Mouse (Mus musculus) heart, adult 2 months (tissue): Measurements from ENCODE around the gene Strip1. TPM values are rescaled to one million over a fixed set of nuclear protein-coding genes. Genes with fewer than 3 reads are reported as not detected.

Experiments used
- DNase-seq, 2 experiments: peaks; one replicate each; pipeline ENCODE4 v3.0.0; 2021
- H3K27ac ChIP-seq: fragments of 200-600 bp; 2 replicates; pipeline ENCODE4 v1.8.1; 2022
- H3K27me3 ChIP-seq: fragments of 200-500 bp; 2 replicates; pipeline ENCODE4 v1.6.1; 2012; ENCODE audit warnings: mild to moderate bottlenecking, low read length, inconsistent platforms, mixed read lengths; ENCODE audit not compliant: control insufficient read depth, insufficient read depth
- H3K36me3 ChIP-seq: fragments of 200-500 bp; 2 replicates; pipeline ENCODE4 v1.6.1; 2012; ENCODE audit warnings: low read length, inconsistent platforms; ENCODE audit not compliant: control insufficient read depth, insufficient read depth
- H3K4me1 ChIP-seq: fragments of 200-500 bp; 2 replicates; pipeline ENCODE4 v1.6.1; 2011; ENCODE audit warnings: low read length; ENCODE audit not compliant: control insufficient read depth, insufficient read depth
- H3K4me3 ChIP-seq: fragments of 200-600 bp; 2 replicates; pipeline ENCODE4 v1.8.1; 2022
- H3K79me2 ChIP-seq: fragments of 200-500 bp; replicated peaks from 2 replicates; pipeline ENCODE4 v1.6.1; 2012; ENCODE audit warnings: mild to moderate bottlenecking, inconsistent platforms, low read length, moderate library complexity, mixed read lengths; ENCODE audit not compliant: control insufficient read depth, insufficient read depth
- H3K9ac ChIP-seq: fragments of 200-500 bp; 2 replicates; pipeline ENCODE4 v1.6.1; 2012; ENCODE audit warnings: low read depth, mild to moderate bottlenecking, control low read depth, inconsistent platforms, low read length, mixed read lengths
- CTCF ChIP-seq: fragments of 200-600 bp; IDR thresholded peaks from 2 replicates; pipeline ENCODE4 v1.8.1; 2022; ENCODE audit warnings: antibody characterized with exemption, mild to moderate bottlenecking, moderate library complexity
- EP300 ChIP-seq: fragments of 200-500 bp; IDR thresholded peaks from 2 replicates; pipeline ENCODE4 v1.6.1; 2011; ENCODE audit warnings: low read depth, low read length, control low read depth; ENCODE audit not compliant: insufficient read depth
- POLR2A ChIP-seq: fragments of 200-500 bp; IDR thresholded peaks from 2 replicates; pipeline ENCODE4 v1.6.1; 2011; ENCODE audit warnings: mild to moderate bottlenecking, low read depth, low read length, control low read depth; ENCODE audit not compliant: insufficient read depth
- WGBS: fragments of 180-500 bp; shearing (Covaris S2); methylation state at CpG from one replicate; pipeline ENCODE4 v1.1.7; 2018; 5-methylcytosine and 5-hydroxymethylcytosine counted together
- intact Hi-C: fragments of 180-260 bp; cut with DNase I; formaldehyde crosslinking; loops from one replicate; pipeline ENCODE4 v1.15.1; 2025
- long read RNA-seq: library from polyadenylated mRNA; stranded (forward); transcript quantifications from one replicate; pipeline ENCODE4 v2.0.0, GENCODE M21; 2021
- polyA plus RNA-seq: library from polyadenylated mRNA; depleted of rRNA; stranded (reverse); fragments of >200 nt; gene quantifications from 2 replicates; pipeline ENCODE4 v1.2.3, GENCODE M21; 2012; rRNA removed
- total RNA-seq, 2 experiments: library from RNA; stranded (reverse); gene quantifications; 2 replicates each; pipeline ENCODE4 v1.2.3; 2021

Strip1 gene
- total RNA-seq (10 to 100 TPM; 19.9 to 21.2 TPM), polyA plus RNA-seq (35.1 and 46.6 TPM in 2 replicates)
- long read RNA-seq, transcript Strip1-205 (1 exons, 1,550 nt), result minor isoform, 6 of 33 reads
- long read RNA-seq, transcript Strip1-201 (21 exons, 3,215 nt), result major isoform, 23 of 33 reads
- long read RNA-seq, partial matches to known transcripts, result 3 of 33 reads
- long read RNA-seq, other reads (novel, unspliced or antisense), result 1 of 33 reads

DNA sequence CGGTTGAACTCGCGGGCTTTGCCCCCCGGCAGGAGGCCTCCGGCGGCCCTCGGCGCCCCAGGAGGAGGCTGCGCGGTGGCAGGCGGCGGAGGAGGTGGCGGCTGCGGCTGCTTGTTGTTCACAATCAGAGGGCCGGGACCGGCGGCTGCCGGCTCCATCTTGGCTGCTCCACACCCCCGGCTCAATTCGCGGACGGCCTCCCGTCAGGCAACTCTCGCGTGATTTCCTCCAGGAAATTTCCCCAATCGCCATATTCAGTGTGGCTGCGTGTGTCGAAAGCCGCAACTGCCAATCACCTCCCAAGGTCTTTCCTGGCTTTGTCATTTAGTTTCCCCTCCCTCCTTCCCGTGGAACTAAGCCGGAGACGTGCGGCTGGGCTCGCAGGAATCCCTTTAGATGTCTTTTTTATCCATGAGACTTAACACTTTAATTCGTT is at the start of gene Strip1:
Gene Strip1 (minus strand): TSS at position 172 of the 436 bp plus-strand sequence.
- Histone ChIP-seq H3K36me3 (peaks cover 2% of the 10 kb centered on the region; the same call in 1 of the 2 replicates), H3K27ac (peak within 1 kb of the TSS; percentile 97), H3K4me3 (peak within 1 kb of the TSS; percentile 92), H3K9ac (peak within 1 kb of the TSS; percentile 100), H3K79me2 (no peaks in the 10 kb centered on the region), H3K27me3 (no peaks in the 10 kb centered on the region), H3K4me1 (peaks cover 5% of the 10 kb centered on the region)
- intact Hi-C loops, result no loop called here
- TF ChIP-seq EP300 (0 out of 2 replicates have a peak, but pooled peaks have one; percentile 28), CTCF (no peak), POLR2A (peak; percentile 95)
- DNase-seq, result peak; percentile 92 to 95
- under 1% methylated on average over 35 of the region's 35 CpGs for WGBS

GRCm38 (mm10) chr3:107680790-107681576 is 49.5 kb upstream of the Strip1 start:
- H3K36me3 ChIP-seq, result peaks cover 29% of the 10 kb centered on the region
- no peak overlapping the region for H3K9ac ChIP-seq
- peak in 1 of 2 experiments; percentile 44 for DNase-seq
- H3K79me2 ChIP-seq, result peaks cover 6% of the 10 kb centered on the region
- H3K4me1 ChIP-seq, result peaks cover 12% of the 10 kb centered on the region
- H3K4me3 ChIP-seq, result no peak overlapping the region
- WGBS, result 11% methylated on average over 7 of the region's 7 CpGs
- no peaks in the 10 kb centered on the region for H3K27me3 ChIP-seq
- intact Hi-C loops, result no loop called here
- H3K27ac ChIP-seq, result peak overlapping the region; percentile 51
- TF ChIP-seq CTCF (no peak), EP300 (no peak), POLR2A (no peak)

DNA sequence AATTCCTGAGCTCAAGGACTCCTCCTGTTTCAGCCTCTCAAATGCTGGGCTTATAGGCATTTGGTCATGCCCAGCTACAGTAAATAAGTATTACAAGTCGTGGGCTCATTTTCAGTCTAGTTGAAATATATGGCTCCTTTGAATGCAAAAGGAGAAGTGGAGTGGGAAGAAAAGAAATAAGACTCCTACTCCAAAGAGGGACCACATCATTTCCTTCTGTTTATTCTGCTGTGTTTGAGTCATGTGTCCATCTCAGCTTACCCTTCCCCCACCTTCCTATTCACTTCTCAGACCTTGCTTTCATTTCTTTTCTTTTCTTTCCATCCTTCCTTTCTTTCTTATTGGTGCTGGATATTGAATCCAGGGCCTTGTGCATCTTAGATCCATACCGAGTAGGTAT is 40.0 kb upstream of the Strip1 start:
- H3K4me3 ChIP-seq, result no peak overlapping the region
- H3K36me3 ChIP-seq, result peaks cover 3% of the 10 kb centered on the region
- no peaks in the 10 kb centered on the region for H3K27me3 ChIP-seq
- WGBS, result 89% methylated on average over 2 of the region's 2 CpGs
- intact Hi-C loops, result no loop called here
- no peaks in the 10 kb centered on the region for H3K4me1 ChIP-seq
- H3K27ac ChIP-seq, result no peak overlapping the region
- no peak for TF ChIP-seq EP300
- TF ChIP-seq CTCF, result no peak
- TF ChIP-seq POLR2A, result no peak
- H3K79me2 ChIP-seq, result no peaks in the 10 kb centered on the region
- no peak for DNase-seq
- no peak overlapping the region for H3K9ac ChIP-seq

DNA sequence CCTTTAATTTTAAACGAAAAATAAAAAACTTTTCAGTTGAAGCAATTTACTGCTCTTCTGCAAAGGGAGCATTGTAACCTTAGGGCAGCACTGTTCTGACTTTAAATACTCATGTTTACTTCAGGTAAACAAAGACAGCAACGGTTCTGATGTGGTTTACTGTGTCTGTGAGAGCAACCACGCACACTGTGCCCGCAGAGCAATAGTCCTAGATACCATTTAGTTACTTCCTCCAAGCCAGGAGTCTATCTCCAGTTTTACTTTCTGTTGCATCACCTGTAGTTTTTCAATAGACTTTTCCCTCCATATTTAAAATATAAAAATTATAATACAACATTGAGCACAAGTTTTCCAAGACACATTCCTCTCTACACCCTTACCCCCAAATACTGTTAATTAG is 39.0 kb upstream of the Strip1 start:
- Histone ChIP-seq H3K79me2 (no peaks in the 10 kb centered on the region), H3K4me3 (no peak overlapping the region), H3K9ac (no peak overlapping the region), H3K36me3 (peaks cover 5% of the 10 kb centered on the region), H3K27me3 (no peaks in the 10 kb centered on the region), H3K27ac (no peak overlapping the region), H3K4me1 (no peaks in the 10 kb centered on the region)
- intact Hi-C loops, result no loop called here
- 89% methylated on average over 4 of the region's 4 CpGs for WGBS
- DNase-seq, result no peak
- TF ChIP-seq CTCF, result no peak
- TF ChIP-seq EP300, result no peak
- no peak for TF ChIP-seq POLR2A

- H3K27me3 ChIP-seq, result no peaks in the 10 kb centered on the region
- H3K9ac ChIP-seq, result no peak overlapping the region
- TF ChIP-seq EP300 (no peak), CTCF (no peak), POLR2A (no peak)
- intact Hi-C loops, result no loop called here
- H3K27ac ChIP-seq, result no peak overlapping the region
- WGBS, result 84% methylated on average over 7 of the region's 7 CpGs
- H3K36me3 ChIP-seq, result peaks cover 7% of the 10 kb centered on the region
- H3K4me1 ChIP-seq, result no peaks in the 10 kb centered on the region
- H3K79me2 ChIP-seq, result no peaks in the 10 kb centered on the region
- H3K4me3 ChIP-seq, result no peak overlapping the region
- no peak for DNase-seq
Observed at GRCm38 (mm10) chr3:107668786-107669185, 37.3 kb upstream of the Strip1 start.

- WGBS, result 62% methylated on average over 6 of the region's 6 CpGs
Observed at GRCm38 (mm10) chr3:107667426-107667825, 35.9 kb upstream of the Strip1 start.

More at GRCm38 (mm10) chr3:107667426-107667825, 35.9 kb upstream of the Strip1 start:
- H3K9ac ChIP-seq, result no peak overlapping the region
- H3K36me3 ChIP-seq, result peaks cover 7% of the 10 kb centered on the region
- H3K27ac ChIP-seq, result no peak overlapping the region
- no peak for DNase-seq
- H3K4me3 ChIP-seq, result no peak overlapping the region
- H3K4me1 ChIP-seq, result no peaks in the 10 kb centered on the region
- intact Hi-C loops, result no loop called here
- no peak for TF ChIP-seq EP300
- TF ChIP-seq CTCF, result no peak
- no peak for TF ChIP-seq POLR2A
- no peaks in the 10 kb centered on the region for H3K79me2 ChIP-seq
- H3K27me3 ChIP-seq, result no peaks in the 10 kb centered on the region
